Mouse (Mus musculus) embryonic facial prominence, embryonic 14.5 days (tissue): ENCODE results near the gene Chchd3. TPM values are rescaled to one million over a fixed set of nuclear protein-coding genes. Genes with fewer than 3 reads are reported as not detected.

Experiments
- ATAC-seq: fragments of 200-750 bp; cut with Nextera tagmentation; 2 replicates; pipeline ENCODE4 v1.8.0; 2017; ENCODE audit warnings: low read depth, moderate number of reproducible peaks, moderate TSS enrichment
- DNase-seq: peaks from one replicate; pipeline ENCODE4 v3.0.0-alpha.2; 2015; ENCODE audit warnings: low spot score
- H3K27ac ChIP-seq: fragments of 300-500 bp; sonication (generic); replicated peaks from 2 replicates; pipeline ENCODE4 v1.5.1; 2014; ENCODE audit warnings: low read depth, mild to moderate bottlenecking, low read length, moderate library complexity
- H3K27me3 ChIP-seq: fragments of 300-500 bp; sonication (generic); replicated peaks from 2 replicates; pipeline ENCODE4 v1.6.1; 2014; ENCODE audit warnings: low read length; ENCODE audit not compliant: control insufficient read depth, insufficient read depth
- H3K36me3 ChIP-seq: fragments of 300-500 bp; sonication (generic); 2 replicates; pipeline ENCODE4 v1.6.1; 2014; ENCODE audit warnings: low read length, mixed read lengths; ENCODE audit not compliant: control insufficient read depth, insufficient read depth
- H3K4me1 ChIP-seq: fragments of 300-500 bp; sonication (generic); 2 replicates; pipeline ENCODE4 v1.6.1; 2014; ENCODE audit warnings: antibody characterized with exemption, low read length; ENCODE audit not compliant: control insufficient read depth, insufficient read depth
- H3K4me2 ChIP-seq: fragments of 300-500 bp; sonication (generic); 2 replicates; pipeline ENCODE4 v1.6.1; 2014; ENCODE audit warnings: low read depth, mild to moderate bottlenecking, low read length, moderate library complexity, mixed read lengths
- H3K4me3 ChIP-seq: fragments of 300-500 bp; sonication (generic); 2 replicates; pipeline ENCODE4 v1.5.1; 2014; ENCODE audit warnings: low read depth, mild to moderate bottlenecking, low read length
- H3K9ac ChIP-seq: fragments of 300-500 bp; sonication (generic); 2 replicates; pipeline ENCODE4 v1.6.1; 2014; ENCODE audit warnings: low read depth, mild to moderate bottlenecking, low read length, moderate library complexity, mixed read lengths
- H3K9me3 ChIP-seq: fragments of 300-500 bp; sonication (generic); 2 replicates; pipeline ENCODE4 v1.6.1; 2016; ENCODE audit warnings: low read length; ENCODE audit not compliant: control insufficient read depth
- WGBS: fragments of 180-500 bp; shearing (Covaris S2); extraction: QIAGEN DNeasy Blood & Tissue Kit; methylation state at CpG from one replicate; pipeline ENCODE4 v1.1.7; 2014; 5-methylcytosine and 5-hydroxymethylcytosine counted together
- polyA plus RNA-seq: library from polyadenylated mRNA; unstranded; fragments of >200 nt; fragmentation: Nextera tagmentation; extraction: Ambion mirVana; gene quantifications from 2 replicates; pipeline ENCODE4 v1.2.1, GENCODE M21; 2014

Gene Chchd3
- 111 and 120 TPM in 2 replicates for polyA plus RNA-seq

GRCm38 (mm10) chr6:33059735-33060576 is at the start of gene Chchd3:
Gene Chchd3 (minus strand): TSS chr6:33060260.
- Histone ChIP-seq H3K4me1 (peaks cover 7% of the 10 kb centered on the region; the same call in 1 of the 2 replicates), H3K4me3 (peak within 1 kb of the TSS; percentile 92), H3K9ac (peak within 1 kb of the TSS; percentile 86), H3K9me3 (no peaks in the 10 kb centered on the region), H3K4me2 (peak within 1 kb of the TSS; percentile 68), H3K36me3 (peaks cover 4% of the 10 kb centered on the region; the same call in 1 of the 2 replicates), H3K27ac (peak within 1 kb of the TSS; percentile 21; the same call in 1 of the 2 replicates), H3K27me3 (no peaks in the 10 kb centered on the region)
- WGBS: under 1% methylated on average over 41 of the region's 50 CpGs
- DNase-seq (peak; percentile 100), ATAC-seq (peak; percentile 100)

- 80% methylated on average over 6 of the region's 6 CpGs for WGBS
- H3K36me3 ChIP-seq: no peaks in the 10 kb centered on the region
Observed at GRCm38 (mm10) chr6:33104661-33105060, 44.6 kb upstream of the Chchd3 start.

GRCm38 (mm10) chr6:33098903-33099302 is 38.8 kb upstream of the Chchd3 start:
- no peak overlapping the region for H3K4me3 ChIP-seq
- no peaks in the 10 kb centered on the region for H3K36me3 ChIP-seq
- DNase-seq (no peak), ATAC-seq (no peak)
- no peak overlapping the region for H3K9ac ChIP-seq
- no peaks in the 10 kb centered on the region for H3K27me3 ChIP-seq
- no peak overlapping the region for H3K4me2 ChIP-seq
- peaks cover 7% of the 10 kb centered on the region; the same call in 1 of the 2 replicates for H3K4me1 ChIP-seq
- H3K9me3 ChIP-seq: no peaks in the 10 kb centered on the region
- WGBS: 89% methylated on average over 4 of the region's 4 CpGs
- H3K27ac ChIP-seq: no peak overlapping the region

More at GRCm38 (mm10) chr6:33104661-33105060, 44.6 kb upstream of the Chchd3 start:
- no peaks in the 10 kb centered on the region for H3K9me3 ChIP-seq
- H3K27me3 ChIP-seq: no peaks in the 10 kb centered on the region
- ATAC-seq (no peak), DNase-seq (no peak)
- no peak overlapping the region for H3K9ac ChIP-seq
- no peak overlapping the region for H3K4me3 ChIP-seq
- no peaks in the 10 kb centered on the region for H3K4me1 ChIP-seq
- H3K4me2 ChIP-seq: no peak overlapping the region
- H3K27ac ChIP-seq: no peak overlapping the region

GRCm38 (mm10) chr6:33094671-33095233 is 34.7 kb upstream of the Chchd3 start:
- Histone ChIP-seq H3K9ac (no peak overlapping the region), H3K27me3 (no peaks in the 10 kb centered on the region), H3K4me3 (no peak overlapping the region), H3K4me2 (no peak overlapping the region), H3K36me3 (no peaks in the 10 kb centered on the region), H3K27ac (no peak overlapping the region), H3K9me3 (no peaks in the 10 kb centered on the region), H3K4me1 (peaks cover 7% of the 10 kb centered on the region; the same call in 1 of the 2 replicates)
- WGBS: 25% methylated on average over 8 of the region's 8 CpGs
- DNase-seq (peak; percentile 43), ATAC-seq (no peak)

GRCm38 (mm10) chr6:33080186-33080585 is 20.1 kb upstream of the Chchd3 start:
- H3K27ac ChIP-seq: no peak overlapping the region
- peak; percentile 2 for DNase-seq
- 95% methylated on average over 1 of the region's 1 CpGs for WGBS

GRCm38 (mm10) chr6:33078260-33078936 is 18.3 kb upstream of the Chchd3 start:
- H3K9ac ChIP-seq: no peak overlapping the region
- H3K4me3 ChIP-seq: no peak overlapping the region
- no peaks in the 10 kb centered on the region for H3K4me1 ChIP-seq
- H3K27me3 ChIP-seq: no peaks in the 10 kb centered on the region
- H3K4me2 ChIP-seq: no peak overlapping the region
- WGBS: 78% methylated on average over 19 of the region's 19 CpGs
- H3K9me3 ChIP-seq: no peaks in the 10 kb centered on the region
- DNase-seq: no peak
- ATAC-seq: no peak
- no peaks in the 10 kb centered on the region for H3K36me3 ChIP-seq
- no peak overlapping the region for H3K27ac ChIP-seq

More at GRCm38 (mm10) chr6:33080186-33080585, 20.1 kb upstream of the Chchd3 start:
- H3K36me3 ChIP-seq: no peaks in the 10 kb centered on the region
- H3K4me1 ChIP-seq: no peaks in the 10 kb centered on the region
- H3K27me3 ChIP-seq: no peaks in the 10 kb centered on the region
- no peak for ATAC-seq
- no peak overlapping the region for H3K4me2 ChIP-seq
- H3K9ac ChIP-seq: no peak overlapping the region
- no peaks in the 10 kb centered on the region for H3K9me3 ChIP-seq
- H3K4me3 ChIP-seq: no peak overlapping the region

GRCm38 (mm10) chr6:33066462-33066861 is 6.4 kb upstream of the Chchd3 start:
- Histone ChIP-seq H3K9me3 (no peaks in the 10 kb centered on the region), H3K27ac (no peak overlapping the region), H3K9ac (no peak overlapping the region), H3K27me3 (no peaks in the 10 kb centered on the region), H3K4me1 (no peaks in the 10 kb centered on the region), H3K36me3 (no peaks in the 10 kb centered on the region), H3K4me3 (no peak overlapping the region), H3K4me2 (no peak overlapping the region)
- ATAC-seq (no peak), DNase-seq (no peak)
- WGBS: 68% methylated on average over 4 of the region's 4 CpGs

GRCm38 (mm10) chr6:33059276-33059675 is 784 bp downstream of the Chchd3 start:
- Histone ChIP-seq H3K27ac (no peak overlapping the region), H3K36me3 (peaks cover 6% of the 10 kb centered on the region; the same call in 1 of the 2 replicates), H3K4me3 (peak overlapping the region; percentile 92), H3K9me3 (no peaks in the 10 kb centered on the region), H3K27me3 (no peaks in the 10 kb centered on the region), H3K4me2 (peak overlapping the region; percentile 68), H3K9ac (peak overlapping the region; percentile 86), H3K4me1 (peaks cover 7% of the 10 kb centered on the region; the same call in 1 of the 2 replicates)
- DNase-seq (no peak), ATAC-seq (no peak)
- 34% methylated on average over 7 of the region's 7 CpGs for WGBS
